Mouse (Mus musculus): Measurements from ENCODE around the gene Nin. TPM values are rescaled to one million over a fixed set of nuclear protein-coding genes. Genes with fewer than 3 reads are reported as not detected.

Nin gene
- polyA plus RNA-seq, 1 experiment from 2014 or later = 12.8 TPM

DNA sequence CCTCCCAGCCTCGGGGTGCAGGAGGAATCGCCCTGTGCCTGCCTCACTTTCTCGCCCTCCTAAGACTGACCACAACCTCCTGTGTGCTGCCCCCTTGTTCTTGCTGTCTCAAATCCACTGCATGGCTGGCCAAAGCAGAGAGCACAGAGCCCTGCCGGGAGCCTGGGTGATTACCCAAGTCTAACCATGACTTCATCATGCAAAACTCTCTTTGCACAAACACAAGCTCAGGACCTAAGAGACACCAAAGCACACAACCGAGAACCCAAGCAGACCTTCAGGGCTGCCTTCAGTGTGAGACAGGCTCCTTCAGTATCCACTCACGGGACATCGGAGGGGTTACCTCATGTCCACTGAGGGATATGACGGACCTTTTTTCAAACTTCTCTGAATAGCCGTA, 31.0 kb downstream of the Nin start:
- no peak for ATAC-seq (ENCODE audit: low FRiP score)
- WGBS = 93% methylated on average over 9 of the region's 9 CpGs

DNA sequence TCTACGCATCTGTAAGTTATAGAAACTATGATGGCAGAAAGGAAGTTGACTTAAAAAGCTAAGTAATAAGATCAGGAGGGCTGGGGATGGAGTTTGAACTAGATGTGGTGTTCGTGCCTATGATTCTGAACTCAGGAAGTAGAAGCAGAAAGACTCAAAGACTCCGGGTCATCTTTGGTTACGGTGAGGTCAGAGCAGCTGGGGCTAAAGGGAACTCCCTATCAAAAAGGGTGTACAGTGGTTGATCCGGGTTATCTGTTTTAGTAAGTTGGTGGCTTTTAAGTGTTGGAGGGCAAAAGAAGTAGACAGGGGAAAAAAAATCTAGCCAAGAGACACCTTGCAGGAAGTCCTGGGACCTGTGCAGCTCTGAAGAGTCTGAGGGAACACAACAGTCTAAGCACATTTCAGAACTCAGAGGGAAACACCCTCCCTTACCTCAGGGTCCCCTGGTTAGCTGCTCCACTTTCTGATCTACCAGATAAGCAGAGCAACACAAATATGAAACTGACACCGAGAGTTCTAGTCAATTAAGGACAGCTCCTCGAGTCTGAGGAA, 35.0 kb downstream of the Nin start:
- Histone ChIP-seq H3K4me2 (replicated peaks) (no peak overlapping the region), H3K4me3 (replicated peaks; ENCODE audit: low read length) (no peak overlapping the region), H3K4me1 (replicated peaks; ENCODE audit: control insufficient read depth, insufficient read depth, low read length) (no peaks in the 10 kb centered on the region), H3K27me3 (ENCODE audit: control insufficient read depth, insufficient read depth, low read length) (no peaks in the 10 kb centered on the region), H3K27ac (no peak overlapping the region), H3K9ac (no peak overlapping the region), H3K36me3 (replicated peaks; ENCODE audit: control insufficient read depth, insufficient read depth) (peaks cover 13% of the 10 kb centered on the region; the same call in 1 of the 2 replicates), H3K9me3 (ENCODE audit: control insufficient read depth, low read length) (no peaks in the 10 kb centered on the region)
- DNase-seq (ENCODE audit: low spot score) (no peak), ATAC-seq (ENCODE audit: low FRiP score) (no peak)
- 93% methylated on average over 7 of the region's 7 CpGs for WGBS

More for the DNA sequence above, 31.0 kb downstream of the Nin start:
- peaks cover 2% of the 10 kb centered on the region; the same call in 1 of the 2 replicates for H3K36me3 ChIP-seq (replicated peaks; ENCODE audit: control insufficient read depth, insufficient read depth)
- H3K4me2 ChIP-seq (replicated peaks) = no peak overlapping the region
- no peaks in the 10 kb centered on the region for H3K27me3 ChIP-seq (ENCODE audit: control insufficient read depth, insufficient read depth, low read length)
- H3K4me1 ChIP-seq (replicated peaks; ENCODE audit: control insufficient read depth, insufficient read depth, low read length) = no peaks in the 10 kb centered on the region
- H3K9ac ChIP-seq = no peak overlapping the region
- no peak overlapping the region for H3K4me3 ChIP-seq (replicated peaks; ENCODE audit: low read length)
- no peaks in the 10 kb centered on the region for H3K9me3 ChIP-seq (ENCODE audit: control insufficient read depth, low read length)
- DNase-seq (ENCODE audit: low spot score) = no peak
- no peak overlapping the region for H3K27ac ChIP-seq

DNA sequence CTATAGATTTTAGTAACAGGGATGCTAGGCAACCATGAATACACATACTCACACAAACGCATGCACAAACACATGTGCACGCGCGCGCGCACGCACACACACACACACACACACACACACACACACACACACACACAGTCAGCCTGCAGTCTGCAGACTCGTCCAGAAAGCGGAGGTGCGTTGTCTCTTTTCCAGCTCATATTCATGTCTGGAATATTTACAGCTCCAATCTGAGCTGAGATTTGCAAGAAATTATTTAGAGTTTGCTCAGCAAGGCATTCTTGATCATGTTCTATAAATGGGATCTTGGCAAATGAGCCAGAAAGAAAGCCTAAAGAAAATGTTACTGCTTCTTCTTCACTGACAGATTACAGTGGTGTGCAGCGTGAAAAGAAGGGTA, 37.0 kb downstream of the Nin start:
- 84% methylated on average over 11 of the region's 11 CpGs for WGBS
- Histone ChIP-seq H3K9me3 (ENCODE audit: control insufficient read depth, low read length) (no peaks in the 10 kb centered on the region), H3K36me3 (replicated peaks; ENCODE audit: control insufficient read depth, insufficient read depth) (peaks cover 18% of the 10 kb centered on the region; the same call in 1 of the 2 replicates), H3K4me2 (replicated peaks) (no peak overlapping the region), H3K9ac (no peak overlapping the region), H3K27me3 (ENCODE audit: control insufficient read depth, insufficient read depth, low read length) (no peaks in the 10 kb centered on the region), H3K27ac (no peak overlapping the region), H3K4me3 (replicated peaks; ENCODE audit: low read length) (no peak overlapping the region), H3K4me1 (replicated peaks; ENCODE audit: control insufficient read depth, insufficient read depth, low read length) (no peaks in the 10 kb centered on the region)
- DNase-seq (ENCODE audit: low spot score) (no peak), ATAC-seq (ENCODE audit: low FRiP score) (no peak)

- Histone ChIP-seq H3K4me1 (replicated peaks; ENCODE audit: control insufficient read depth, insufficient read depth, low read length) (peaks cover 12% of the 10 kb centered on the region), H3K9ac (no peak overlapping the region), H3K27ac (no peak overlapping the region), H3K27me3 (ENCODE audit: control insufficient read depth, insufficient read depth, low read length) (no peaks in the 10 kb centered on the region), H3K9me3 (ENCODE audit: control insufficient read depth, low read length) (no peaks in the 10 kb centered on the region), H3K36me3 (replicated peaks; ENCODE audit: control insufficient read depth, insufficient read depth) (peaks cover 18% of the 10 kb centered on the region; the same call in 1 of the 2 replicates), H3K4me2 (replicated peaks) (no peak overlapping the region), H3K4me3 (replicated peaks; ENCODE audit: low read length) (no peak overlapping the region)
- ATAC-seq (ENCODE audit: low FRiP score) = no peak
- WGBS = 92% methylated on average over 2 of the region's 2 CpGs
- DNase-seq (ENCODE audit: low spot score) = no peak
Observed at GRCm38 (mm10) chr12:70075001-70075400, 38.5 kb downstream of the Nin start.

GRCm38 (mm10) chr12:70070888-70071287, 42.6 kb downstream of the Nin start:
- 48% methylated on average over 7 of the region's 7 CpGs for WGBS
- DNase-seq (ENCODE audit: low spot score) (no peak), ATAC-seq (ENCODE audit: low FRiP score) (no peak)
- Histone ChIP-seq H3K27ac (peak overlapping the region; percentile 26; the same call in 1 of the 2 replicates), H3K9ac (no peak overlapping the region), H3K4me1 (replicated peaks; ENCODE audit: control insufficient read depth, insufficient read depth, low read length) (peaks cover 33% of the 10 kb centered on the region), H3K4me2 (replicated peaks) (no peak overlapping the region), H3K9me3 (ENCODE audit: control insufficient read depth, low read length) (no peaks in the 10 kb centered on the region), H3K27me3 (ENCODE audit: control insufficient read depth, insufficient read depth, low read length) (no peaks in the 10 kb centered on the region), H3K4me3 (replicated peaks; ENCODE audit: low read length) (no peak overlapping the region), H3K36me3 (replicated peaks; ENCODE audit: control insufficient read depth, insufficient read depth) (0 out of 2 replicates have a peak, but pooled peaks cover 5% of the 10 kb centered on the region)

DNA sequence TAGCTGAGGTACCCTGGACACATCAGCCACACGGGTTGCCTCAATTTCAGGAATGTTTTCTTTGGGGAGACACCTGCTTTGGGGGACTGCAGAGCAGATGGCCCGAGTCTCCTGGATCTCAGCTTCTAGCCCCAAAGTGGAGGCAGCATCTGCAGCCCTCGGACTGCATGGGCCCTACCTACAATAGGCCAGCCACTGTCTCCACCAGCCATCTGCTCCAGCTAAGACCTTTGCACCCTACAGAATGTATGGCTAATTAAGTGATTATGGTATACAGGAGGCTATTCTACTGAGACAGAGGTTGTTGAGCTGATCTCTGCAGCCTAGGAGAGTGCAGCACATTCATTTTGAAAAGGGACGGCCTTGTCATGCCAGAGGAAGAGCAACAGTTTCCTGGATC, 43.2 kb downstream of the Nin start:
- DNase-seq (ENCODE audit: low spot score) = no peak
- Histone ChIP-seq H3K27ac (peak overlapping the region; percentile 26; the same call in 1 of the 2 replicates), H3K27me3 (ENCODE audit: control insufficient read depth, insufficient read depth, low read length) (no peaks in the 10 kb centered on the region), H3K4me2 (replicated peaks) (no peak overlapping the region), H3K9me3 (ENCODE audit: control insufficient read depth, low read length) (no peaks in the 10 kb centered on the region), H3K36me3 (replicated peaks; ENCODE audit: control insufficient read depth, insufficient read depth) (0 out of 2 replicates have a peak, but pooled peaks cover 5% of the 10 kb centered on the region), H3K9ac (no peak overlapping the region), H3K4me1 (replicated peaks; ENCODE audit: control insufficient read depth, insufficient read depth, low read length) (peaks cover 33% of the 10 kb centered on the region), H3K4me3 (replicated peaks; ENCODE audit: low read length) (no peak overlapping the region)
- WGBS = 19% methylated on average over 4 of the region's 4 CpGs
- ATAC-seq (ENCODE audit: low FRiP score) = peak; percentile 41; the same call in 1 of the 2 replicates

- no peaks in the 10 kb centered on the region for H3K9me3 ChIP-seq (ENCODE audit: control insufficient read depth, low read length)
- H3K36me3 ChIP-seq (replicated peaks; ENCODE audit: control insufficient read depth, insufficient read depth) = 0 out of 2 replicates have a peak, but pooled peaks cover 8% of the 10 kb centered on the region
- no peak overlapping the region for H3K4me3 ChIP-seq (replicated peaks; ENCODE audit: low read length)
- peak overlapping the region; percentile 15 for H3K4me2 ChIP-seq (replicated peaks)
- peak; percentile 44 for DNase-seq (ENCODE audit: low spot score)
- H3K4me1 ChIP-seq (replicated peaks; ENCODE audit: control insufficient read depth, insufficient read depth, low read length) = peaks cover 33% of the 10 kb centered on the region
- ATAC-seq (ENCODE audit: low FRiP score) = peak; percentile 31
- peak overlapping the region; percentile 52 for H3K27ac ChIP-seq
- 14% methylated on average over 6 of the region's 6 CpGs for WGBS
- H3K27me3 ChIP-seq (ENCODE audit: control insufficient read depth, insufficient read depth, low read length) = no peaks in the 10 kb centered on the region
- peak overlapping the region; percentile 35 for H3K9ac ChIP-seq
Observed at GRCm38 (mm10) chr12:70068647-70069257, 44.8 kb downstream of the Nin start.

GRCm38 (mm10) chr12:70067849-70068248, 45.7 kb downstream of the Nin start:
- no peak overlapping the region for H3K4me2 ChIP-seq (replicated peaks)
- 0 out of 2 replicates have a peak, but pooled peaks cover 11% of the 10 kb centered on the region for H3K36me3 ChIP-seq (replicated peaks; ENCODE audit: control insufficient read depth, insufficient read depth)
- no peaks in the 10 kb centered on the region for H3K27me3 ChIP-seq (ENCODE audit: control insufficient read depth, insufficient read depth, low read length)
- ATAC-seq (ENCODE audit: low FRiP score) (no peak; the same call in 1 of the 2 replicates), DNase-seq (ENCODE audit: low spot score) (peak; percentile 51)
- peaks cover 33% of the 10 kb centered on the region for H3K4me1 ChIP-seq (replicated peaks; ENCODE audit: control insufficient read depth, insufficient read depth, low read length)
- WGBS = 41% methylated on average over 9 of the region's 9 CpGs
- H3K4me3 ChIP-seq (replicated peaks; ENCODE audit: low read length) = no peak overlapping the region
- no peaks in the 10 kb centered on the region for H3K9me3 ChIP-seq (ENCODE audit: control insufficient read depth, low read length)
- peak overlapping the region; percentile 52; the same call in 1 of the 2 replicates for H3K27ac ChIP-seq
- no peak overlapping the region for H3K9ac ChIP-seq

DNA sequence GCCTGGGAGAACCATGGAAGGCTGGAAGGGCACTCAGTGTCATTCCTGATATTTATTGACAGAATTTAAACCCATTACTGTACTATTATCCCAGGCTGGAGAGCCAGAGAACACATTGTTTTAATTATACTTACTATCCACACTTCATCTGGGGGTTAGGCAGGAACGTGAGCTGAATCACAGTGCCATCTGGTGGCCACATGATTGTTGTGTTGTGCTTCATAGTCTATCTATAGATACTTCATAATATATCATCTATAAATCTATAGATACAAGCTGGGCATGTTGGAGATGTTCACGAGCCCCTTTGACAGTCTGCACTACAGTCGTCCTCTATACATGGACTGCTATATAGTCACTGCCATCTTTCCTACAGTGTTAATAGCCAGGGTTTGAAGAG, 51.4 kb downstream of the Nin start:
- ATAC-seq (ENCODE audit: low FRiP score) (no peak), DNase-seq (ENCODE audit: low spot score) (peak; percentile 71)
- H3K4me3 ChIP-seq (replicated peaks; ENCODE audit: low read length) = no peak overlapping the region
- H3K9me3 ChIP-seq (ENCODE audit: control insufficient read depth, low read length) = no peaks in the 10 kb centered on the region
- H3K36me3 ChIP-seq (replicated peaks; ENCODE audit: control insufficient read depth, insufficient read depth) = peaks cover 30% of the 10 kb centered on the region
- no peak overlapping the region for H3K4me2 ChIP-seq (replicated peaks)
- H3K27me3 ChIP-seq (ENCODE audit: control insufficient read depth, insufficient read depth, low read length) = no peaks in the 10 kb centered on the region
- H3K9ac ChIP-seq = no peak overlapping the region
- no peaks in the 10 kb centered on the region for H3K4me1 ChIP-seq (replicated peaks; ENCODE audit: control insufficient read depth, insufficient read depth, low read length)
- H3K27ac ChIP-seq = no peak overlapping the region
- 44% methylated on average over 3 of the region's 3 CpGs for WGBS

All from hindbrain, embryonic 14.5 days (tissue).